Mouse (Mus musculus) stomach, postnatal 0 days (tissue): Measurements from ENCODE around the gene Patj. TPM values are rescaled to one million over a fixed set of nuclear protein-coding genes. Genes with fewer than 3 reads are reported as not detected.

Source experiments
- ATAC-seq: fragments of 200-750 bp; cut with Nextera tagmentation; 2 replicates; pipeline ENCODE4 v1.8.0; 2017; ENCODE audit not compliant: low FRiP score, low TSS enrichment
- DNase-seq: peaks from one replicate; pipeline ENCODE4 v3.0.0-alpha.2; 2016; ENCODE audit warnings: low spot score
- H3K27ac ChIP-seq: fragments of 300-500 bp; sonication (generic); replicated peaks from 2 replicates; pipeline ENCODE4 v1.5.1; 2014; ENCODE audit warnings: mild to moderate bottlenecking, control low read depth
- H3K27me3 ChIP-seq: fragments of 300-500 bp; sonication (generic); 2 replicates; pipeline ENCODE4 v1.6.1; 2014; ENCODE audit warnings: low read length; ENCODE audit not compliant: control insufficient read depth, insufficient read depth
- H3K36me3 ChIP-seq: fragments of 300-500 bp; sonication (generic); 2 replicates; pipeline ENCODE4 v1.6.1; 2014; ENCODE audit warnings: low read length, mixed read lengths; ENCODE audit not compliant: control insufficient read depth, insufficient read depth
- H3K4me1 ChIP-seq: fragments of 300-500 bp; sonication (generic); replicated peaks from 2 replicates; pipeline ENCODE4 v1.6.1; 2014; ENCODE audit warnings: antibody characterized with exemption; ENCODE audit not compliant: control insufficient read depth, insufficient read depth
- H3K4me2 ChIP-seq: fragments of 300-500 bp; sonication (generic); replicated peaks from 2 replicates; pipeline ENCODE4 v1.6.1; 2014; ENCODE audit warnings: low read depth, mild to moderate bottlenecking, control low read depth, moderate library complexity
- H3K4me3 ChIP-seq: fragments of 300-500 bp; sonication (generic); 2 replicates; pipeline ENCODE4 v1.5.1; 2014; ENCODE audit warnings: low read depth, low read length, control low read depth
- H3K9ac ChIP-seq: fragments of 300-500 bp; sonication (generic); 2 replicates; pipeline ENCODE4 v1.6.1; 2014; ENCODE audit warnings: mild to moderate bottlenecking, low read length, control low read depth, mixed read lengths
- H3K9me3 ChIP-seq: fragments of 300-500 bp; sonication (generic); 2 replicates; pipeline ENCODE4 v1.6.1; 2016; ENCODE audit warnings: low read length; ENCODE audit not compliant: control insufficient read depth
- CTCF ChIP-seq: IDR thresholded peaks from 2 replicates; pipeline ENCODE4 v1.5.1; 2016; ENCODE audit warnings: antibody characterized with exemption, low read depth, mild to moderate bottlenecking, moderate library complexity
- EP300 ChIP-seq: optimal IDR thresholded peaks from 2 replicates; pipeline ENCODE3; 2016; ENCODE audit warnings: antibody characterized with exemption
- whole genome bisulfite sequencing: fragments of 180-500 bp; shearing (Covaris S2); extraction: QIAGEN DNeasy Blood & Tissue Kit; methylation state at CpG from one replicate; pipeline ENCODE4 v1.1.7; 2014; 5-methylcytosine and 5-hydroxymethylcytosine counted together
- polyA plus RNA-seq: library from polyadenylated mRNA; unstranded; fragments of >200 nt; fragmentation: Nextera tagmentation; extraction: Ambion mirVana; gene quantifications from 2 replicates; pipeline ENCODE4 v1.2.1, GENCODE M21; 2015

Patj gene
- polyA plus RNA-seq, 1 experiment from 2014 or later = 6.2 TPM

- 77% methylated on average over 18 of the region's 18 CpGs for WGBS
- Histone ChIP-seq H3K36me3 (no peaks in the 10 kb centered on the region), H3K9me3 (no peaks in the 10 kb centered on the region), H3K4me1 (no peaks in the 10 kb centered on the region), H3K4me3 (no peak overlapping the region), H3K27ac (no peak overlapping the region), H3K27me3 (no peaks in the 10 kb centered on the region), H3K9ac (no peak overlapping the region), H3K4me2 (no peak overlapping the region)
- ATAC-seq (no peak), DNase-seq (no peak)
- TF ChIP-seq EP300 (no peak), CTCF (no peak)
Observed at GRCm38 (mm10) chr4:98635140-98635837, 239.7 kb downstream of the Patj start.

- Histone ChIP-seq H3K4me3 (no peak overlapping the region), H3K9ac (no peak overlapping the region), H3K4me1 (no peaks in the 10 kb centered on the region), H3K4me2 (no peak overlapping the region), H3K27ac (no peak overlapping the region), H3K36me3 (no peaks in the 10 kb centered on the region), H3K9me3 (no peaks in the 10 kb centered on the region), H3K27me3 (no peaks in the 10 kb centered on the region)
- TF ChIP-seq EP300 (no peak), CTCF (no peak)
- no peak for DNase-seq
- ATAC-seq = no peak
- WGBS = 92% methylated on average over 8 of the region's 8 CpGs
Observed at GRCm38 (mm10) chr4:98638731-98639130, 243.1 kb downstream of the Patj start.

GRCm38 (mm10) chr4:98653650-98654049 is 258.1 kb downstream of the Patj start:
- H3K9me3 ChIP-seq = no peaks in the 10 kb centered on the region
- H3K4me3 ChIP-seq = no peak overlapping the region
- H3K27me3 ChIP-seq = no peaks in the 10 kb centered on the region
- WGBS = 56% methylated on average over 7 of the region's 7 CpGs
- no peaks in the 10 kb centered on the region for H3K36me3 ChIP-seq
- no peak for ATAC-seq
- no peak overlapping the region for H3K4me2 ChIP-seq
- no peaks in the 10 kb centered on the region for H3K4me1 ChIP-seq
- H3K9ac ChIP-seq = no peak overlapping the region
- TF ChIP-seq EP300 = no peak
- TF ChIP-seq CTCF = no peak
- H3K27ac ChIP-seq = no peak overlapping the region
- no peak for DNase-seq

GRCm38 (mm10) chr4:98654419-98654821 is 258.8 kb downstream of the Patj start:
- Histone ChIP-seq H3K9ac (no peak overlapping the region), H3K4me1 (no peaks in the 10 kb centered on the region), H3K4me2 (no peak overlapping the region), H3K4me3 (no peak overlapping the region), H3K9me3 (no peaks in the 10 kb centered on the region), H3K36me3 (no peaks in the 10 kb centered on the region), H3K27ac (no peak overlapping the region), H3K27me3 (no peaks in the 10 kb centered on the region)
- 51% methylated on average over 2 of the region's 2 CpGs for WGBS
- ATAC-seq (no peak), DNase-seq (no peak)
- no peak for TF ChIP-seq EP300
- no peak for TF ChIP-seq CTCF

- Histone ChIP-seq H3K4me3 (no peak overlapping the region), H3K27ac (no peak overlapping the region), H3K9me3 (no peaks in the 10 kb centered on the region), H3K36me3 (no peaks in the 10 kb centered on the region), H3K9ac (no peak overlapping the region), H3K4me1 (no peaks in the 10 kb centered on the region), H3K27me3 (no peaks in the 10 kb centered on the region), H3K4me2 (no peak overlapping the region)
- DNase-seq (no peak), ATAC-seq (no peak)
- 56% methylated on average over 1 of the region's 1 CpGs for WGBS
- no peak for TF ChIP-seq EP300
- TF ChIP-seq CTCF = no peak
Observed at GRCm38 (mm10) chr4:98656759-98657158, 261.2 kb downstream of the Patj start.

- Histone ChIP-seq H3K9me3 (no peaks in the 10 kb centered on the region), H3K27me3 (no peaks in the 10 kb centered on the region), H3K36me3 (no peaks in the 10 kb centered on the region), H3K27ac (no peak overlapping the region), H3K9ac (no peak overlapping the region), H3K4me1 (no peaks in the 10 kb centered on the region), H3K4me2 (no peak overlapping the region), H3K4me3 (no peak overlapping the region)
- 69% methylated on average over 2 of the region's 2 CpGs for WGBS
- no peak for DNase-seq
- TF ChIP-seq CTCF = no peak
- TF ChIP-seq EP300 = no peak
- no peak for ATAC-seq
Observed at GRCm38 (mm10) chr4:98659032-98659431, 263.4 kb downstream of the Patj start.
